Mouse (Mus musculus): ENCODE data around the gene Arhgef25.

DNA sequence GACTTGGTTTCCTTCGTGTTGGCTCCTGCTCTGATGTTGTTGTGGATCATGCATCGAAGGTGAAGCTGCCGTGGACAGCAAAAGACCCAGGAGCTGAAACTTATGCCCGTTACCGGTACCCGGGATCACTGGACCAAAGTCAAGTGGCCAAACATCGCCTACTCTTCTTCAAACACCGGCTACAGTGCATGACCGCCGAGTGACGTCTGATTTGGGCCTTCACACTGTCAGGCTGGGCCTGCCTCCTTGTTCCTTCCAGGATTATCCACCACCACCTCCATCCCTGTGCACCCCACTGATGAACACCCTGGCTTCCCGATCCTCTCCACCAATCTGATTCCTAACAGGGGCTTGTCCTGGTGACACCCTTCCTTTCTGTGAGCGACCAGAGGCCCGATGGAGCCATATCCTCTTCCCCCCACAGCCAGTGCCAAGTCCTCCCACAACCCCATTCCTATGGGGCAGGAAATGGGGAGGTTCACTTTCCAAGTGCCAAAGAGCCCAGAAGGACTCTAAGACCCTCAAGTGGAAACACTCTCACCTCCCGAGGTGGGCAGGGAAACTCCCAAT lies 18.2 kb downstream of the Arhgef25 start:
- no peak for TF ChIP-seq CTCF (IDR thresholded peaks at IDR 0.05; ENCODE audit: low read depth)
- TF ChIP-seq EP300 (IDR thresholded peaks at IDR 0.05; ENCODE audit: low read depth): no peak
